Mouse (Mus musculus): Measurements from ENCODE around the gene Mtx1. TPM values are rescaled to one million over a fixed set of nuclear protein-coding genes. Genes with fewer than 3 reads are reported as not detected.

Gene Mtx1
- total and polyA plus RNA-seq, 2 experiments from 2014 or later = 99.3 to 247 TPM

- H3K4me1 ChIP-seq (ENCODE audit: control insufficient read depth, insufficient read depth) = peaks cover 3% of the 10 kb centered on the region
- ATAC-seq (ENCODE audit: insufficient read depth, low read depth) (no peak), DNase-seq (ENCODE audit: low spot score) (no peak)
- H3K36me3 ChIP-seq (replicated peaks; ENCODE audit: control insufficient read depth, insufficient read depth, low read length) = no peaks in the 10 kb centered on the region
- H3K9ac ChIP-seq (replicated peaks; ENCODE audit: low read depth, low read length) = no peak overlapping the region
- TF ChIP-seq CTCF (IDR thresholded peaks at IDR 0.05; ENCODE audit: low read depth) (no peak), EP300 (IDR thresholded peaks at IDR 0.05; ENCODE audit: low read depth) (no peak)
- WGBS = 49% methylated on average over 11 of the region's 12 CpGs
- no peak overlapping the region for H3K27ac ChIP-seq (ENCODE audit: low read depth)
- no peaks in the 10 kb centered on the region for H3K9me3 ChIP-seq (replicated peaks; ENCODE audit: control insufficient read depth, low read length)
- H3K27me3 ChIP-seq (ENCODE audit: control insufficient read depth, insufficient read depth, low read length) = no peaks in the 10 kb centered on the region; the same call in 1 of the 2 replicates
- no peak overlapping the region for H3K4me2 ChIP-seq (ENCODE audit: low read depth, low read length)
- no peak overlapping the region for H3K4me3 ChIP-seq (ENCODE audit: low read depth, low read length)
These were observed 11.6 kb upstream of the Mtx1 start for GRCm38 (mm10) chr3:89238494-89238893.

- Histone ChIP-seq H3K4me2 (ENCODE audit: low read depth, low read length) (no peak overlapping the region), H3K36me3 (replicated peaks; ENCODE audit: control insufficient read depth, insufficient read depth, low read length) (no peaks in the 10 kb centered on the region), H3K9me3 (replicated peaks; ENCODE audit: control insufficient read depth, low read length) (no peaks in the 10 kb centered on the region), H3K27ac (ENCODE audit: low read depth) (no peak overlapping the region), H3K4me3 (ENCODE audit: low read depth, low read length) (no peak overlapping the region), H3K4me1 (ENCODE audit: control insufficient read depth, insufficient read depth) (peaks cover 12% of the 10 kb centered on the region), H3K27me3 (ENCODE audit: control insufficient read depth, insufficient read depth, low read length) (no peaks in the 10 kb centered on the region), H3K9ac (replicated peaks; ENCODE audit: low read depth, low read length) (no peak overlapping the region)
- no peak for DNase-seq (ENCODE audit: low spot score)
- 88% methylated on average over 21 of the region's 21 CpGs for WGBS
- TF ChIP-seq CTCF (IDR thresholded peaks at IDR 0.05; ENCODE audit: low read depth) (no peak), EP300 (IDR thresholded peaks at IDR 0.05; ENCODE audit: low read depth) (no peak)
- ATAC-seq (ENCODE audit: insufficient read depth, low read depth) = no peak
These were observed 10.8 kb upstream of the Mtx1 start for GRCm38 (mm10) chr3:89237682-89238081.

DNA sequence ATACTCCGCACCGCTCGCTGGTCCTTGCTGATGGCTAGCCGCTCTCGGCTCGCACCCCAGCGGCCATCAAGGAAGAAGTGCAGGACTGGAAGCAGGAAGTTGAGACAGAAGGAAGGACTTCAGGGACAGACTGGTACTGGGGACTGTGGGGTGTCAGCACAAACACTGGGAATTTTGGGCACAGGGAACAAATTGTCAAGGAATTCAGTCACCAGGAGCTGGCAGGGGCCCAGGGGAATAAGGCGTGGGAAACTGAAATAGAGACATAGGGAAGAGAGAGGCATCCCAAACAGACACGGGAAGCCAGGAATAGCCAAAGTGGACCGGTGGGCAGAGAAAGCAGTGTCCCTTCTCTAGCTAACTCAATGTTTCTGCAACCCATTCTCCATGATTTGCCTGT lies 9.6 kb upstream of the Mtx1 start:
- WGBS = 78% methylated on average over 10 of the region's 10 CpGs
- no peak for TF ChIP-seq EP300 (IDR thresholded peaks at IDR 0.05; ENCODE audit: low read depth)
- no peak for ATAC-seq (ENCODE audit: insufficient read depth, low read depth)

DNA sequence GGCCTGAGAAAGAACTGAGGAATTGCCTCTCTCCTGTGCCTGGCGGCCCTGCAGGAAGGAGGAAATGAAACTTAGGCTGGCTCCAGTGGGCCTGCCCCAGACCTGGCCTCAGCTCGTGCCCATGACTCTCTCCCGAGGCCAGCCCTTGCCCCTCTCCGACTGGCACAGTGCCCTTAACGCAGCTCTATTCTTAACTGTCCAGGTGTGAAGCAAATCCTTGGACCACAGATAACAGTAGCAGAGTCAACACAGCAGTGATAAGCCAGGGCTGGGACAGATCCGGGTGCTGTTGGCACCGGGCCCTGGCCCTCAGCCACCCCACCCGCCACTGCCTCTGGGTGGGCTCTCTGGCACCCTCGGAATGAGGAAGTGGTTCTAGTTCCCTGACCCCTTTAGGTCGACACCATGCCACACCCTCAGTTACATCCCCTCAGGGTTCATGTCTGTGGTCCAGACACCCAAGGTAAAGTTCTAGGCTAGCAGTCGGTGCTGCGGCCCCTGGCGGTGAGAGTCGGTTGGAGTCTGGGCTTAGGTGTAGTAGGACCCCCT lies 6.7 kb upstream of the Mtx1 start:
- peak; percentile 65 for ATAC-seq (ENCODE audit: insufficient read depth, low read depth)
- 36% methylated on average over 14 of the region's 14 CpGs for WGBS
- Histone ChIP-seq H3K9ac (replicated peaks; ENCODE audit: low read depth, low read length) (no peak overlapping the region), H3K9me3 (replicated peaks; ENCODE audit: control insufficient read depth, low read length) (no peaks in the 10 kb centered on the region), H3K27ac (ENCODE audit: low read depth) (peak overlapping the region; percentile 31; the same call in 1 of the 2 replicates), H3K27me3 (ENCODE audit: control insufficient read depth, insufficient read depth, low read length) (0 out of 2 replicates have a peak, but pooled peaks cover 5% of the 10 kb centered on the region), H3K36me3 (replicated peaks; ENCODE audit: control insufficient read depth, insufficient read depth, low read length) (no peaks in the 10 kb centered on the region), H3K4me1 (ENCODE audit: control insufficient read depth, insufficient read depth) (peaks cover 12% of the 10 kb centered on the region), H3K4me3 (ENCODE audit: low read depth, low read length) (no peak overlapping the region), H3K4me2 (ENCODE audit: low read depth, low read length) (no peak overlapping the region)
- DNase-seq (ENCODE audit: low spot score) = no peak
- TF ChIP-seq CTCF (IDR thresholded peaks at IDR 0.05; ENCODE audit: low read depth) (no peak), EP300 (IDR thresholded peaks at IDR 0.05; ENCODE audit: low read depth) (no peak)

More for the DNA sequence above, 9.6 kb upstream of the Mtx1 start:
- H3K4me2 ChIP-seq (ENCODE audit: low read depth, low read length) = no peak overlapping the region
- no peak for DNase-seq (ENCODE audit: low spot score)
- H3K9me3 ChIP-seq (replicated peaks; ENCODE audit: control insufficient read depth, low read length) = no peaks in the 10 kb centered on the region
- no peak overlapping the region for H3K9ac ChIP-seq (replicated peaks; ENCODE audit: low read depth, low read length)
- no peak overlapping the region for H3K27ac ChIP-seq (ENCODE audit: low read depth)
- no peaks in the 10 kb centered on the region for H3K27me3 ChIP-seq (ENCODE audit: control insufficient read depth, insufficient read depth, low read length)
- peaks cover 12% of the 10 kb centered on the region for H3K4me1 ChIP-seq (ENCODE audit: control insufficient read depth, insufficient read depth)
- no peak overlapping the region for H3K4me3 ChIP-seq (ENCODE audit: low read depth, low read length)
- no peaks in the 10 kb centered on the region for H3K36me3 ChIP-seq (replicated peaks; ENCODE audit: control insufficient read depth, insufficient read depth, low read length)

- TF ChIP-seq CTCF (IDR thresholded peaks at IDR 0.05; ENCODE audit: low read depth) (no peak), EP300 (IDR thresholded peaks at IDR 0.05; ENCODE audit: low read depth) (no peak)
- Histone ChIP-seq H3K4me1 (ENCODE audit: control insufficient read depth, insufficient read depth) (peaks cover 17% of the 10 kb centered on the region), H3K27me3 (ENCODE audit: control insufficient read depth, insufficient read depth, low read length) (0 out of 2 replicates have a peak, but pooled peaks cover 5% of the 10 kb centered on the region), H3K27ac (ENCODE audit: low read depth) (no peak overlapping the region), H3K9me3 (replicated peaks; ENCODE audit: control insufficient read depth, low read length) (no peaks in the 10 kb centered on the region), H3K36me3 (replicated peaks; ENCODE audit: control insufficient read depth, insufficient read depth, low read length) (no peaks in the 10 kb centered on the region), H3K4me3 (ENCODE audit: low read depth, low read length) (no peak overlapping the region), H3K9ac (replicated peaks; ENCODE audit: low read depth, low read length) (no peak overlapping the region), H3K4me2 (ENCODE audit: low read depth, low read length) (no peak overlapping the region)
- no peak for ATAC-seq (ENCODE audit: insufficient read depth, low read depth)
- WGBS = 74% methylated on average over 6 of the region's 6 CpGs
- no peak for DNase-seq (ENCODE audit: low spot score)
These were observed 5.7 kb upstream of the Mtx1 start for GRCm38 (mm10) chr3:89232614-89233013.

GRCm38 (mm10) chr3:89231772-89232275 lies 4.9 kb upstream of the Mtx1 start:
- H3K4me3 ChIP-seq (ENCODE audit: low read depth, low read length) = no peak overlapping the region
- DNase-seq (ENCODE audit: low spot score) = no peak
- WGBS = 68% methylated on average over 16 of the region's 16 CpGs
- H3K27me3 ChIP-seq (ENCODE audit: control insufficient read depth, insufficient read depth, low read length) = 0 out of 2 replicates have a peak, but pooled peaks cover 9% of the 10 kb centered on the region
- no peak overlapping the region for H3K9ac ChIP-seq (replicated peaks; ENCODE audit: low read depth, low read length)
- H3K4me2 ChIP-seq (ENCODE audit: low read depth, low read length) = no peak overlapping the region
- no peaks in the 10 kb centered on the region for H3K36me3 ChIP-seq (replicated peaks; ENCODE audit: control insufficient read depth, insufficient read depth, low read length)
- H3K9me3 ChIP-seq (replicated peaks; ENCODE audit: control insufficient read depth, low read length) = no peaks in the 10 kb centered on the region
- no peak for ATAC-seq (ENCODE audit: insufficient read depth, low read depth)
- no peak overlapping the region for H3K27ac ChIP-seq (ENCODE audit: low read depth)
- peaks cover 21% of the 10 kb centered on the region for H3K4me1 ChIP-seq (ENCODE audit: control insufficient read depth, insufficient read depth)
- no peak for TF ChIP-seq EP300 (IDR thresholded peaks at IDR 0.05; ENCODE audit: low read depth)
- no peak for TF ChIP-seq CTCF (IDR thresholded peaks at IDR 0.05; ENCODE audit: low read depth)
